Mouse (Mus musculus) gastrocnemius, postnatal 36 days (tissue): ENCODE measurements around the gene Pacrg. TPM values are rescaled to one million over a fixed set of nuclear protein-coding genes. Genes with fewer than 3 reads are reported as not detected.

Experiments
- DNase-seq, 2 experiments: peaks; one replicate each; pipeline ENCODE4 v3.0.0; 2022
- intact Hi-C: fragments of 180-260 bp; cut with DNase I; formaldehyde crosslinking; loops from one replicate; pipeline ENCODE4 v1.15.1; 2025
- total RNA-seq, 2 experiments: library from RNA; stranded (reverse); gene quantifications; 2 replicates each; pipeline ENCODE4 v1.2.3; 2021

Pacrg gene
- total RNA-seq, 2 experiments from 2014 or later = 1.6 to 2.0 TPM

DNA sequence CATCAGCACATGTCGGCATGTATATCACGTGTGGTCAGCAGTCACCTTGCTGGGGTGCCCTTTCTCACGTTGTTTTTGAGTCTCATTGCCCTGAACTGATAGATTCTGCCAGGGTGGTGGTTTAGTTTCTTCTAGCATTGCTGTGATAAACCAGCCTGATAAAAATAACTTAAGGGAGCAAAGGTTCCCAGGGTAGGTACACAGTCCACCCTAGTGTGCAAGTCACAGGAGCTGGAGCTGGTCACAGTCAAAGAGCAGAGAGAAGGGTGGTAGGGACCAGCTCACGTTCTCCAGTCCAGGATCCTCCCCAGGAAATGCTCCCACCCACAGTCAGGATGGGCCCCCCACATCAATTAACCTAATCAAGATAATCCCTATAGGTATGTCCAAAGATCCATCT lies 211.9 kb downstream of the Pacrg start:
- intact Hi-C loops = no loop called here

DNA sequence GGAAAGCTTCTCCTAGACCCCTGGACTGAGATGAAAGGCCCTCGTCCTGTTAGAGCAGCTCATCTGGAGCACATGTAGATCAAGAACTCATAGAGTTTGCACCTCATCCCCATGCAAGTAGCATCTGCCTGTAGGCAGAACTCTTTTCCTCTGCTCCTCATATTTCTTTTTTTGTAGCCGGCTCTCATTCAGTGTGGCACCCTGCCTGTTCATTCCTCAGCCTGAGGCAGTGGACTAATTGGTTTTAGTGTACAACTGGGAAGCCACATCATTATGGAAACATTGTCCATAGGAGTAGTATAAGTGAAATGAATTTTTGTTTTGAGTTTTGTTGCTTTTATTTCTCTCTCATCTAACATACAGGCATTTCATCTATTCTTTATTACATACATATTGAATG lies 212.6 kb downstream of the Pacrg start:
- intact Hi-C loops = no loop called here

More for the DNA sequence above, 211.9 kb downstream of the Pacrg start:
- DNase-seq = no peak

DNA sequence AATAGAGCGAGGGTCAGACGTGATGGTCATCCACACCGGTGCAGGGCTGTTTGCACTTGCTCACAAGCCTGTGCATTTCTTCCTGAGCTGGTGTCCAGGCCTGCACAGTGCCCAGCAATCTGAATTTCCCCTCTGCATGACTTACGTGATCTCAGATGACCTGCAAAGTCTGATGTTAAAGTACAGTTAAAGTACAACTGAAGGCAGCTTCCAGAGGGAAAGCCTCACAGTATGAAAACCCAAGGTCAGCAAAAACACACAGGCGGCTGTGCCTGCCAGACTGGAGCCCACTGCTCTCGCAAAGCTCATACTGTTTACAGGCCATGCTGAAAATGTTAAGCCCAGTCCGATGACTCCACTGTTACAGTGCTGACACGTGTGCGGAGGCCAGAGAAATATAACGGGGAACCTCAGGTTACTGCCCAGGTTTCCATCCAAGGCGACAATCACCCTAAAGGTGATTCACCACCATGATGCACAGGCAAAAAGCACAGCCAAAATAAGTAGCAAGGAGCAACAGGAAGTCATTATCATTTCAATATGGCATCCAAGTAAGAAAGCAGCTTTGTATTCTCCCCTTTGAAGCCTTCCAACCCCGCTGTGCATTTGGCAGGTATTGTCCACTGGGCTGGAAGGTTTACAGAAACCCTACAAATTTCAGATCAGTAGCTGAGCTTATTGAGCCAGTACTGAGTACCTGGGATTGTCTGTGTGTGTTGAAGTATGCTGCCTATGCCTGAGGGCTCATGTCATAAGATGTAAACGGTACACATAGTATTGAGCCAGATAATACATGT lies 213.6 kb downstream of the Pacrg start:
- DNase-seq = no peak
- intact Hi-C loops = no loop called here

More for the DNA sequence above, 212.6 kb downstream of the Pacrg start:
- no peak for DNase-seq

DNA sequence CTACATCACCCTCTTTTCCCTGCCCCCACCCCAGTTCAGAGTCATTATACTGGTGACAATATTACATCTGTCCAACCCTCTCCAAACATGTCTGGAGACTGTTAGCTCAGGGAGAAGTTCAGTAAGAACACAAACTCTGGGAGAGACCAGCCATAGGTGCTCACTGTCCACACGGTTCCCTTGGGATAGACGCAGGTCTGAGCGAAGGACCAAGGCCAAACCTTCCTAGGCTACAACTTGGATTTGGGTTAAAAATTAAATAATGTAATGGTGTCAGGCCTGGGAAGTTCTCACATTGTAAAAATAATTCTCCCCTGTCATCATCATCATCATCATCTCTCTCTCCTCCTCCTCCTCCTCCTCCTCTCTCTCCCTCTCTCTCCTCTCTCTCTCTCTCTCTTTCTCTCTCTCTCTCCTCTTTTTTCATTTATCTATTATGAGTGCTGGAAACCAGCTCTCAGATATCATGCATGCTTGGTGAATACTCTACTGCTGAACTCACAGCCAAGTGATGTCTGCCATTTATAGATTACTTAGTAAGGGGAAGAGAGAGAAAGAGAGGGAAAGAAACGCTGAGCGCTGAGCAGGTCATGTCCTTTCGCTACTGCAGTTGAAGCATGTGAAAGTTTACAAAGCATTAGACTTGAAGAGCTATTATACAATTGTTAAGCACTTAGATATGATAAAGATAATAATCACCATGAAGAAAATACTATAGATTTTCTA lies 215.2 kb downstream of the Pacrg start:
- DNase-seq = no peak
- intact Hi-C loops = no loop called here

DNA sequence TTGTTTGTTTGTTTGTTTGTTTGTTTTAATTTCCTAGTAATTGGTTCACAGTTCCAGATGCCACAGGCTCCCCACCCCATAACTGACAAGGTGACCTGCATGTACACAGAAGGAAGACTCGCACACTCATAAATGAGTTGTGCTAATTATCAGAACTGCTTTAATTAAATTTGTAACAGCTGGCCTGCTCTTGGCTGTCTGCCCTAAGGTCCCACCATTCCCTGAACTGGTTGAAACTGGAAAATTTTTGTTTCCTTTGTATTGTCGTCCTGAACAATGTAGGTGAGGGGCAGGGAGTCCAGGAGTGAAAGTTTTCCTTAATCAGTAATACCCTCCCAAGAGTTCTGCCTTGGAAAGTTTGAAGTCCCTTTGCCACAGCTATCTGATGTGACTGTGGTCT lies 219.5 kb downstream of the Pacrg start:
- DNase-seq = no peak
- intact Hi-C loops = no loop called here

DNA sequence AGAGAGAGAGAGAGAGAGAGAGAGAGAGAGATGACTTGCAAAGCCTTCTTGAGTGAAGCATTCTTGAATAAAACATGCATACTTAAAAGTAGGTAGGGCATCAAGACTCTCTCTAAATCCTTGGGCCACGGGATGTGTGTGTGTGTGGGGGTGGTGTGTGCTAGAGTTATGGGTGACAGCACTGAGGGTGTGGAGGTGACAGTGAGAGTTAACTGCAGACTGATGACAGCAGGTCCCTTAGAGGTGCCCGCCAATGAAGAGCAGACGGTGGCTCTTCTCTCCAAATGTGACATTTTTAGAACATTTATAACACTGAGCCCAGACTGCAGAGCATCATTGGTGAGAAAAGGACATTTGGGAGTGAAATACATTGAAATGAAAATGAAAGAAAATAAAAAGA lies 220.2 kb downstream of the Pacrg start:
- no peak for DNase-seq
- intact Hi-C loops = no loop called here

DNA sequence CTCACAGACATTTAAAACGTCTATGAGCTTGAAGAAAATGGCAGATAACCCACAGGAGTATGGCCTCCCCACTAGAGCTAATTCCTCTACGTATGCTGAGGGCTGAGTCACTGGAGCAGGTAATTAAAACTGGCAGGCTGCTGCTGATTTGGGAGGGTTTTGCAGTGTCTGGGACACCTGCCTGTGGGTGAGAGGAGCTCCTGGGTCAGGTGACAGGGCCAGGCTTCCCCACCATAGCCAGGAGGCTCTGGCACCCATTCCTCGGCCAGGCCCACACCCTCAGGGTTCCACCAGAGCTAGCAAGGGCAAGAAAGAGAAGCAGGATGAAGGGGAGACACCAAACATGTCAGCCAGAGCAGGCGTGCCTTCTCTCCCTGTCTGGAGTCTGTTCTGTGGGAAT lies 222.5 kb downstream of the Pacrg start:
- DNase-seq = no peak
- intact Hi-C loops = no loop called here

DNA sequence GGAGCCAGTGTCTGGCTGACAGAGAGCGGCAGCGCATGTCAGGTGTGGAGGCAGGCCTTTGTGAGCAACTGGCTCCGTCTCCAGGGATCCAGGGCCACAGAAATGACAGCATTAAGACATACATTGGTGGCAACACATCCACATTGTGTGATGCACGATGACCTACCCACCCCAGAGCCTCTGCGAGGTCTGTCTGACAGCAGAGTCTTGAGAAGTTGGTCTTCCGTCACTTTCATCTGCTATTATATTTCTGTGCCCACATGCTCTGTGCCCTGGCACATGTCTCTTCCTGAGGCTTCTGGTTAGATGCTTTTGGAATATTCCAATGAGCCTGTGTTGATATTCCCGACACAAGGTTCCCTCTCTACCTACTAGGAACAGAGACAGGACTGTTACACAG lies 224.5 kb downstream of the Pacrg start:
- intact Hi-C loops = no loop called here
- DNase-seq = no peak

DNA sequence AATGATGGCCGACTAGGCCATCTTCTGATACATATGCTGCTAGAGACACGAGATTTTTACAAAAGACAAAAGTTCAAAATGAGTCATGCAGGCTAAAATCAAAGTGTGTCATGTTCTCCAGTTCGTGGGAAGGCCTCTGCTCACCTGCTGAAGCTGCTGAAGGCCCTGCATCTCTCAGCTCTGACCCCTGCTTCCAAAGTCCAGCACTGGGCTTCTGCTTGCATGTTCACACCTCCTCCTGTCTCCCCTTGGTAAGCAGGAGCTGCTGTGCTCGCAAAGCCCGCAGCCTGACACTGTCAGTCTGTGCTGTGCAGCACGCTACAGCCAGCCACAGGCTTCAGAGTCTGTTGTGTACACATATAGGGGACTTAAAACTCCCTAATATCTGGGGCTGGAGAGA lies 225.4 kb downstream of the Pacrg start:
- DNase-seq = no peak

DNA sequence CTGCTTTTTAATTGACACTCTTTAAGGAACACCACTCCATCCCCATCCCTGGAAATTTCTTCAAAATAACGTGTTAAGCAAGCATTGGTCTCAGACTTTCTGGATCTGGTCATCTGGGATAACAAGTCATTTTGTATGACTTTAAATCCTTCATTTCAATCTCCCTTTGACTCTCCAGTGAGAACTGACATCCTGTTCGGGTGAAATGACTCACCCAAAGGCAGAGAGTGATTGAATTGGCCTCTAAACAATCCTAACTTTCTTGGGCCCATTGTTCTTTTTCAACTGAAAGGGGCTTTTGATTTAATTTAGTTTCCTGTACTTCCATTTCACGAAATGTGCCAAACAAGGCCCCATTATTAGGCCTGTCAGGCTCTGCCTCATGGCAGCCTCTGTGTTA lies 228.5 kb downstream of the Pacrg start:
- DNase-seq = no peak
- intact Hi-C loops = no loop called here

More for the DNA sequence above, 225.4 kb downstream of the Pacrg start:
- intact Hi-C loops = no loop called here

DNA sequence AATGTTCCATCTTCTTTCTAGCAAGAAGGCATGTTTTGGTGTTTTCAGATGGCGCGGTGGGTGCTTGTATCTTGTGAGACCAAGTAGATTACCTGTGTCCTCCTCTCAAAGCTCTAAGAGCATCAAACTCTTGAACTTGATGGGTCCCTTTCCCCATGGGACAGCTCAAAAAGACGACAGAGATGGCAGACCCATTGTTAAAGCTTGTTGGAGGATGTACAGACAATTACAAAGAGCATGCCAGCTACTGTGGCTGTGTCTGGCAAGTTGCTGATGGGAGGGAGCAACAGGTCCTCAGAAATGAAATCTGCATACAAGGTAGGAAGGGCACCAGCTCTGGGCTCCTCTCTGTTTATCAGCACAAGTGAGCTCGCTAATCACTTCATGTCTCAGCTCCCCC lies 232.0 kb downstream of the Pacrg start:
- no peak for DNase-seq
- intact Hi-C loops = no loop called here

DNA sequence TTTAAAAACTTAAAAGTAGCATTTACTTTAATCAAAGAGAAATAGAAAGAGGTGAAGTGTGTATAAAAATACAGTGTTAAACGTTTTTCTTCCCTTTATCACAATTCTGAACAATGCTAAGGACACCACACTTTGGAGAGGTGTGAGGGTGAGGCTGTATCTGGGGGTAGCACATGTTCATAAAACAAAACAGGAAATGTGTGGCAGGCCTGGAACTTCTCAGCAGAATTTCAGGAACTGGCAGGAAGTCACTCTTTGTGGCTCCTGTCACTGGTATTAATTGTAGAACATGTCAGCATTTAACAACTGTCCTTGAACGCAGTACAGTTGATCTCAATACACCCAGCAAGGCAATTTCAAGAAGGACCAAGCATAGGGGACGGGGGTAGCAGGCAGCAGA lies 234.0 kb downstream of the Pacrg start:
- DNase-seq = no peak
- intact Hi-C loops = no loop called here

DNA sequence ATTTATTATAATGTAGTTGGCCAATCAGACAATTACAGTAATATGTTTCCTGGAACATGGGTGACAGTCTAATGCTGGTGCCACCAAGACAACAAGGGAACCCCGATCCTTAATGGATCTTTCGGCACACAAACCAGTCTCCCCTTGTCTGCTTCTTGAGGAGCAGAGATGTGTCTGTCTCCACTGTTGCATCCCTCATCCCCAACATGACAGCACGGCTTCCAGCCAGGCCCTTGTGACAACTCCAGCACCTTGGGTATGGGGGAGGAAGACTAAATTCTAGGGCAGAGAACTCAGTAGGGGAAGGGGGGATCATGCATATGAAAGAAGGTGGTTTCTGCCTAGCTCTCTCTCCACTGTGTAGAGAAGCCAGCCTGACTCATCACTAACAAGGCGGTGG lies 242.4 kb downstream of the Pacrg start:
- intact Hi-C loops = no loop called here
- DNase-seq = no peak

DNA sequence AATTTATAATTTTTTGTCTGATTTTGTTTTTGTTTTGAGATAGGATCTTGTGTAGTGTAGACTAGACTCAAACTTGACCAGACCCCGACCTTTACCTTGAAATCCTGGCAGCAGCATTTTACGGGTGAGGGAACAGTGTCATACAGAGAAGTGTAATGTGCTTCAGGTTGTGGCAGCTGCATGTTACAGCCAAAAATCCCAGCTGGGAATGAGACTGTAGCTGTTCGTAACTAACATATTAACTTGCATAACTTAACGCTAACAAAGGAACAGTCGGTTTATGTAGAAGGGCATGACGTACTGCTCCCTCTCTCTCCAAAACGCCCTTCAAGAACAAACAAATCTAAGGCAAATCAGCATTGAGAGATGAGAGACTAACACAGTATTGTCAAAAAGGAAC lies 250.5 kb downstream of the Pacrg start:
- intact Hi-C loops = no loop called here
- no peak for DNase-seq

DNA sequence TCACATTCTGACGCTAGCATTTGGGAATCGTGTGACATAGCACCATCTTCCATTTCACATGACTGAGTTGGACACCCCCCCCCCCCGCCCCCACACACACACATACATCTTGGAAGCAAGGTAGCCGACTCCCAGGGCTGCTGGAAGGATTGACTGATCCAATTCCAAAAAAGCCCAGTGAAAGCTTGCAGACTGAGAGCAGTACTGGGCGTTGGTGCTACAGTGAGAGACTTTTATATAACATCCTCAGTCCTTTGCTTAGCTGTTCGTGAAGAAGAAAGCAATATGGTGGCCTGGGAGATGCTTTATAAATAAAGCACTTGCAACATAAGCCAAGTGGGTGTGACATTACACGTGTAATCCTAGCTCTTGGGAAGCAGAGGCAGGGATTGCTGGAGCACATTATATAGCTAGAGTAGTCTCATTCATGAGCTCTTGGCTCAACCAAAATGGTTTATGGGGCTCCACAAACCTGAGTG lies 251.2 kb downstream of the Pacrg start:
- DNase-seq = no peak
- intact Hi-C loops = no loop called here

DNA sequence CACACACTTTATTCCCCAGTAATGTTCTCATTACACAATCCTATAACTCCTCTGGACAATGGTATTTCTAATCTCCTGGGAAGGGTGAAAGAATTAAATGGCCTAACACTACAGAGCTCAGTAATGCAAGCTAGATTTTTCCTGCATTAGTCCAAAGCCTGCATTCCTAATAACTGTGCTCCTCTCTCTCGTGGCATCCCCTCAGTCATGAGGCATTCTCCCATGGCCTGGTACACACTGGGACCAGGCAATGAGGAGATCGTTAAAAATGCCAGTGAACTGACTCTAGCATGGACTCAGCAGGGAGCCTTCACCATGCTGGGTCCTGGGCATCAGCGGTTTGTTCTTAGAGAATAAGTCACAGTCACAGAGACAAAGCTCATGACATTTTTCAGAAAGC lies 256.8 kb downstream of the Pacrg start:
- intact Hi-C loops = no loop called here
- DNase-seq = no peak

DNA sequence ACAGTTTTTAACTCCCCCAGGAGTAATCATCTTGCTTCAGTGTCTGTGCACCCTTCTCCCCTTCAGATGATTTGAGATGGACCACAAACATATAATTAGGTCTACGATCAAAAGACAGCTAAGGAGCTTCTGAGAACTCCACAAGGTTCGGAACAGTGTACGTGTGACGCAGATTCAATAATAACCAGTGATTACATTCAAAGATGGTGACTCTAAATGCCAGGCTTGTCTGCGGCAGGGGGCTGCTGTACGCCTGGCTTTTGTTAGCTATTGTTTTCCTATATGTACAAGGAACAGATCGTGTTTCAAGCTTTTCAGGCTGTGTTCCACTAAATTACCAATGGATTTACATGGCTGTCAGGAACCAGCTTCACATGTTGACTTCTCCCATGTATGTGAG lies 264.8 kb downstream of the Pacrg start:
- intact Hi-C loops = no loop called here
- no peak for DNase-seq

DNA sequence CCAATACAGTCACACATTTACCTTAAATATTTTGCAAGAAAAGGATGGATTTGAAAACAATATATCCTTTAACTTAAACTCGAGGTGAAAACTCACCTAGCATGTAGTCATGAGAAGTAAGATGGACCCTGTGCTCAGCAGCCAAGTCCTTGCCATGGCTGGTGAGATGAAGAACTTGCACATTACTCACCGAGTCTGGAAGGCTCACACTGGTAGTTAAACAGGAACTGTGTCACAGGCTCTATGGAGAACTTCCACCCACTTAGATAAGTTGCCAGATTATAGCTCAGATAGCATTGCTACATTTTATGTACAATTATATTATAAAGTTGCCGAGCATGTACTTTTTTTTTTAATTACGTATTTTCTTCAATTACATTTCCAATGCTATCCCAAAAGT lies 267.7 kb downstream of the Pacrg start:
- intact Hi-C loops = no loop called here
- DNase-seq = no peak

DNA sequence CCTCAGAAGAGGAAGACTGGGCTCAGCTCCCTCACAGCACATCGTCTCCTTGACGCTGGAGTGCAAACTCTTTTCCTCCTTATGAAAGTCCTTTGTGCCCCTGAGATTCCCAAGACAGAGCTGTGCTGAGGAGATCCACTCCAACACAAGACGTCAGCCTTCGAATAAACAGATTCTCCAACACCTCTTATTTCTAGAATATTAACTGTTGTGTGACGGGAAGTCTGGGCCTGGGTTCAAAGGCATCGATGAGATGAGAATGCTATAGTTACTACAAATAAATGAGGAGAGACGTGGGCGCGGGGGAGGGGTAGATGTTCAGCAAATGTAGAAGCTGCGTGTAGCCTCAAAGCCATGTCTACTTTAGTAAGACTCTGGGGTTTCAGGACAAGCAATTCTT lies 270.8 kb downstream of the Pacrg start:
- no peak for DNase-seq
- intact Hi-C loops = no loop called here

DNA sequence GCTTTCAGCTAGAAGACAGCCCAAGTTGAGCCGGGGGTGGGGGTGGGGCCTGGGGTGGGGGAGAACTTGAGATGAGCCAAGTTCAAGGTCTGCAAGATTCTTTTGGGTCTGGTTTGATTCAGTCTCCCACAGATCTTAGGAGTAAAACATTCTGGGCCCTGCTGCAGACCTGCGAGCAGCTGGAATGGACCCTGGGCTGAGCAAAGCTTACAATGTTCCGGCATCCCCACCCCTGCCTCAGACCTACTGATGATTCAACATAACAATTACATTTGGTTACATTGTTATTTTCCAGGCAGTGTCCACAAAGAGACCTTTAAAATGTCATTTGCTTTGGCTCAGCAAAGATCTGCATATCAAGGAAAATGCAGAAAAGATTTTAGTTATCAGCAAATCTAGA lies 272.7 kb downstream of the Pacrg start:
- DNase-seq = no peak
- intact Hi-C loops = no loop called here

DNA sequence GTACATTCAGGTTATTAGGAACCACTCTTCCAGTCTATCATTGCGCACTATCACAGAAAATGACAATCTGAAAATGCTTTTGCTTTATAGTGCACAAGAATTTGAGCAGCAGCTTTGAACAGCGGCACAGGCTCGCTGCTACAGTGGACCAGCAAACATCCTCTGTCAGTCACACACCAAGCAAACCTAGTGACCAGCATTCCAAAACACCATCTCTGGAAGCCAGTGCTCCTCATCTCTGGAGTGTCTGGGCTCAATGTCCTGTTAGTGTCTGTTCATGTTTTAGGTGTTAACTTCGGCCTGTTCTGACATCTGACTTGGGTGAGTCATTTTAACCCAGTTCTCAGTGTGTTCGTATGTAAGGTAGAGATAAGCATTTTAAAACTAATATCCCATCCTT lies 275.9 kb downstream of the Pacrg start:
- intact Hi-C loops = no loop called here
- DNase-seq = no peak

DNA sequence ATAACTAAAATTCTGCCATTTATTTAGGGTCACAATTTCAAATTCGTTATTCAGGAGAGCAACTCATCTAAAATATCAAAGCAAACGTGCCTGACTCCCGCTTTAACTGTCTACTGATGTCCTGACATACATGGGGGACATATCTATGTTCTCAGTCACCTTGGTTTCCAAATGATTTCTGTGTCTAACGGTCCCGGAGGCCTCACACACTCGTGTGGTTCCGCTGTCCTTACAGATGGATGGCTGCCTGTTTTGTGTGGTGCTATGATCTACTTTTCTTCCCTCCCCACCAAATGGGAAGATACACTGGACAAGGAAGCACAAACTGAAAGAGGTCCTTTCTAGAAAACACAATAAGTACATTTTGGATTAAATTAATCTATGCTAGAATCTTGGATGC lies 277.2 kb downstream of the Pacrg start:
- DNase-seq = no peak
- intact Hi-C loops = no loop called here
